Mouse (Mus musculus) myocyte (in vitro differentiated cells): ENCODE results near the gene Kif27. TPM values are rescaled to one million over a fixed set of nuclear protein-coding genes. Genes with fewer than 3 reads are reported as not detected.
A peak's percentile ranks its signal among the peaks of the same experiment; 100 is the strongest.

Source experiments
- H3K27me3 ChIP-seq: one replicate; pipeline ENCODE4 v1.6.1; 2011; ENCODE audit not compliant: control insufficient read depth, insufficient read depth, insufficient read length
- H3K36me3 ChIP-seq: one replicate; pipeline ENCODE4 v1.6.1; 2011; ENCODE audit not compliant: control insufficient read depth, insufficient read depth
- H3K4me2 ChIP-seq: one replicate; pipeline ENCODE4 v1.6.1; 2011; ENCODE audit warnings: low read depth, control low read depth
- H3K4me3 ChIP-seq: one replicate; pipeline ENCODE4 v1.5.1; 2011; ENCODE audit warnings: mild to moderate bottlenecking, control low read depth, moderate library complexity
- H3K79me2 ChIP-seq: one replicate; pipeline ENCODE4 v1.6.1; 2011; ENCODE audit not compliant: control insufficient read depth, insufficient read depth
- H3ac ChIP-seq: one replicate; pipeline ENCODE4 v1.6.1; 2011; ENCODE audit not compliant: control insufficient read depth, insufficient read length
- CEBPB ChIP-seq: IDR thresholded peaks from 2 replicates; pipeline ENCODE4 v1.6.1; 2011; ENCODE audit warnings: mild to moderate bottlenecking, moderate library complexity; ENCODE audit not compliant: poor library complexity, insufficient read depth, severe bottlenecking
- E2F4 ChIP-seq: IDR thresholded peaks from one replicate; pipeline ENCODE4 v1.6.1; 2011; ENCODE audit warnings: mild to moderate bottlenecking, control low read depth, moderate library complexity; ENCODE audit not compliant: insufficient read depth
- MAX ChIP-seq: IDR thresholded peaks from one replicate; pipeline ENCODE4 v1.6.1; 2011; ENCODE audit warnings: low read depth, mild to moderate bottlenecking, control low read depth
- MYOD1 ChIP-seq, 3 experiments: IDR thresholded peaks; one replicate each; pipeline ENCODE4 v1.6.1; 2011; ENCODE audit warnings: control low read depth in 2 of 3, low read depth in 2 of 3, mild to moderate bottlenecking in 2 of 3, moderate library complexity in 1 of 3; ENCODE audit not compliant: insufficient read length in 2 of 3, control insufficient read depth in 1 of 3
- MYOG ChIP-seq, 3 experiments: IDR thresholded peaks; one replicate each; pipeline ENCODE4 v1.6.1; 2011; ENCODE audit warnings: control low read depth in 2 of 3, low read depth in 2 of 3, mild to moderate bottlenecking in 2 of 3; ENCODE audit not compliant: insufficient read length in 2 of 3, control insufficient read depth in 1 of 3, insufficient read depth in 1 of 3
- POLR2A ChIP-seq: IDR thresholded peaks from one replicate; pipeline ENCODE4 v1.6.1; 2011; ENCODE audit warnings: low read depth, mild to moderate bottlenecking, control low read depth, moderate library complexity; ENCODE audit not compliant: insufficient read length
- POLR2AphosphoS2 ChIP-seq: IDR thresholded peaks from one replicate; pipeline ENCODE4 v1.6.1; 2011; ENCODE audit warnings: low read depth, control low read depth; ENCODE audit not compliant: insufficient read length
- REST ChIP-seq: IDR thresholded peaks from one replicate; pipeline ENCODE4 v1.6.1; 2011; ENCODE audit warnings: mild to moderate bottlenecking, control low read depth, moderate library complexity; ENCODE audit not compliant: insufficient read depth, insufficient read length
- SRF ChIP-seq: IDR thresholded peaks from one replicate; pipeline ENCODE4 v1.6.1; 2011; ENCODE audit warnings: low read depth; ENCODE audit not compliant: control insufficient read depth, insufficient read length
- TCF12 ChIP-seq: IDR thresholded peaks from one replicate; pipeline ENCODE4 v1.6.1; 2011; ENCODE audit warnings: mild to moderate bottlenecking, control low read depth; ENCODE audit not compliant: poor library complexity, insufficient read depth, severe bottlenecking
- TCF3 ChIP-seq: IDR thresholded peaks from one replicate; pipeline ENCODE4 v1.6.1; 2011; ENCODE audit warnings: low read depth, control low read depth; ENCODE audit not compliant: insufficient read length
- USF1 ChIP-seq: IDR thresholded peaks from one replicate; pipeline ENCODE4 v1.6.1; 2011; ENCODE audit warnings: low read depth, mild to moderate bottlenecking, control low read depth, moderate library complexity
- polyA plus RNA-seq: library from polyadenylated mRNA; unstranded; fragments of >200 nt; fragmentation: generic; extraction: Trizol; gene quantifications from one replicate; pipeline ENCODE4 v1.2.1, GENCODE M21; 2012; ENCODE audit warnings: missing spikeins

Gene Kif27
- polyA plus RNA-seq, 1 experiment = 0.08 TPM

GRCm38 (mm10) chr13:58337456-58337855 lies 21.5 kb downstream of the Kif27 start:
- Histone ChIP-seq H3K79me2 (no peaks in the 10 kb centered on the region), H3ac (no peak overlapping the region)
- TF ChIP-seq MAX (no peak), SRF (no peak), TCF12 (no peak), TCF3 (no peak), MYOD1 (IDR thresholded peaks at IDR 0.05; ENCODE audit: control insufficient read depth in 1 of 3, insufficient read length in 2 of 3, low read depth in 2 of 3) (no peak), POLR2AphosphoS2 (no peak), MYOG (IDR thresholded peaks at IDR 0.05; ENCODE audit: control insufficient read depth in 1 of 3, insufficient read depth in 1 of 3, insufficient read length in 2 of 3, low read depth in 2 of 3) (no peak), USF1 (no peak), E2F4 (no peak), REST (no peak), POLR2A (no peak), CEBPB (no peak)

GRCm38 (mm10) chr13:58334116-58334515 lies 24.8 kb downstream of the Kif27 start:
- Histone ChIP-seq H3ac (no peak overlapping the region), H3K79me2 (no peaks in the 10 kb centered on the region), H3K27me3 (peaks cover 38% of the 10 kb centered on the region), H3K4me2 (no peak overlapping the region), H3K4me3 (no peak overlapping the region), H3K36me3 (no peaks in the 10 kb centered on the region)
- TF ChIP-seq USF1 = no peak
- TF ChIP-seq TCF3 = no peak
- no peak for TF ChIP-seq REST
- TF ChIP-seq E2F4 = no peak
- no peak for TF ChIP-seq MYOG (IDR thresholded peaks at IDR 0.05; ENCODE audit: control insufficient read depth in 1 of 3, insufficient read depth in 1 of 3, insufficient read length in 2 of 3, low read depth in 2 of 3)
- no peak for TF ChIP-seq POLR2AphosphoS2
- TF ChIP-seq CEBPB = no peak
- no peak for TF ChIP-seq SRF
- TF ChIP-seq MYOD1 (IDR thresholded peaks at IDR 0.05; ENCODE audit: control insufficient read depth in 1 of 3, insufficient read length in 2 of 3, low read depth in 2 of 3) = no peak
- no peak for TF ChIP-seq TCF12
- TF ChIP-seq MAX = no peak
- no peak for TF ChIP-seq POLR2A

More at GRCm38 (mm10) chr13:58337456-58337855, 21.5 kb downstream of the Kif27 start:
- H3K4me3 ChIP-seq = no peak overlapping the region
- no peak overlapping the region for H3K4me2 ChIP-seq
- peaks cover 35% of the 10 kb centered on the region for H3K27me3 ChIP-seq
- H3K36me3 ChIP-seq = no peaks in the 10 kb centered on the region

GRCm38 (mm10) chr13:58317768-58318167 lies 41.2 kb downstream of the Kif27 start:
- Histone ChIP-seq H3K36me3 (no peaks in the 10 kb centered on the region), H3ac (no peak overlapping the region), H3K4me3 (no peak overlapping the region), H3K4me2 (no peak overlapping the region), H3K27me3 (peaks cover 24% of the 10 kb centered on the region), H3K79me2 (no peaks in the 10 kb centered on the region)
- TF ChIP-seq E2F4 (no peak), POLR2AphosphoS2 (no peak), MAX (no peak), TCF3 (no peak)

- H3K27me3 ChIP-seq = peaks cover 24% of the 10 kb centered on the region
- H3K79me2 ChIP-seq = no peaks in the 10 kb centered on the region
- H3K4me2 ChIP-seq = no peak overlapping the region
- no peaks in the 10 kb centered on the region for H3K36me3 ChIP-seq
- H3ac ChIP-seq = no peak overlapping the region
- H3K4me3 ChIP-seq = no peak overlapping the region
- TF ChIP-seq USF1 = no peak
- no peak for TF ChIP-seq E2F4
- no peak for TF ChIP-seq TCF3
- no peak for TF ChIP-seq POLR2A
- no peak for TF ChIP-seq SRF
- TF ChIP-seq POLR2AphosphoS2 = no peak
- TF ChIP-seq REST = no peak
- no peak for TF ChIP-seq MYOG (IDR thresholded peaks at IDR 0.05; ENCODE audit: control insufficient read depth in 1 of 3, insufficient read depth in 1 of 3, insufficient read length in 2 of 3, low read depth in 2 of 3)
- no peak for TF ChIP-seq MAX
- TF ChIP-seq MYOD1 (IDR thresholded peaks at IDR 0.05; ENCODE audit: control insufficient read depth in 1 of 3, insufficient read length in 2 of 3, low read depth in 2 of 3) = no peak
- no peak for TF ChIP-seq TCF12
- no peak for TF ChIP-seq CEBPB
Measured at GRCm38 (mm10) chr13:58314991-58315390, 43.9 kb downstream of the Kif27 start.

- peaks cover 22% of the 10 kb centered on the region for H3K27me3 ChIP-seq
Measured at GRCm38 (mm10) chr13:58313758-58314157, 45.2 kb downstream of the Kif27 start.

More at GRCm38 (mm10) chr13:58313758-58314157, 45.2 kb downstream of the Kif27 start:
- no peak overlapping the region for H3K4me2 ChIP-seq
- TF ChIP-seq MYOG (IDR thresholded peaks at IDR 0.05; ENCODE audit: control insufficient read depth in 1 of 3, insufficient read depth in 1 of 3, insufficient read length in 2 of 3, low read depth in 2 of 3) (peak in 1 of 3 experiments; percentile 65), CEBPB (no peak), MYOD1 (IDR thresholded peaks at IDR 0.05; ENCODE audit: control insufficient read depth in 1 of 3, insufficient read length in 2 of 3, low read depth in 2 of 3) (peak; percentile 78 to 96 (median 93)), TCF3 (peak; percentile 32), TCF12 (peak; percentile 20)
- H3K36me3 ChIP-seq = no peaks in the 10 kb centered on the region
- H3K79me2 ChIP-seq = no peaks in the 10 kb centered on the region
- H3K4me3 ChIP-seq = no peak overlapping the region
- no peak overlapping the region for H3ac ChIP-seq
